21 mouse cellular contexts compared by ENCODE assay signal in genomic region chr2:180442061-180442460, GRCm38 (mm10). TPM values are rescaled to one million over a fixed set of nuclear protein-coding genes. Genes with fewer than 3 reads are reported as not detected.
DNase-seq lines count a peak whose midpoint lies in the region; ATAC-seq and TF ChIP-seq lines count a peak whose summit lies in the region.
"Had no signal": no experiment of that assay in that cellular context is flagged by ENCODE, and none has a peak within 500 bp of the region (broad histone marks: within the 10 kb centered on the region; RNA-seq: fewer than 3 reads in every experiment).

No protein-coding gene starts in this region.

- H3K4me3 ChIP-seq in layer of hippocampus, adult 2 months: no peak overlapping the region
- H3K4me3 ChIP-seq: erythroblast, embryonic 14.5 days; heart, embryonic 12.5 days; limb, embryonic 12.5 days; midbrain, embryonic 12.5 days; myocyte had no signal

- no peak for DNase-seq in layer of hippocampus, adult 2 months (ENCODE audit: low spot score in 2 of 2)
- no peak for DNase-seq in layer of hippocampus, adult 18-20 months (ENCODE audit: low spot score in 2 of 2)
- peak; percentile 86 for DNase-seq in 416B (ENCODE audit: low read depth)
- no peak for DNase-seq in T-cell, adult 2 months (ENCODE audit: low spot score)
- DNase-seq in embryo, embryonic 10 days (ENCODE audit: low spot score): no peak
- DNase-seq in thymus, postnatal 25 days: no peak
- DNase-seq: cerebellum, adult 11-12 months; cerebellum, postnatal 25 days; lung, adult 18-20 months; thymus, adult 2 months had no signal

- H3K27ac ChIP-seq in layer of hippocampus, adult 2 months: peak overlapping the region; percentile 36; the same call in 1 of the 2 replicates
- H3K27ac ChIP-seq: limb, embryonic 12.5 days; midbrain, embryonic 12.5 days had no signal

- peak; percentile 50 for ATAC-seq in common myeloid progenitor, adult 5-6 weeks (replicated peaks; ENCODE audit: low read depth, poor library complexity, severe bottlenecking)
- peak; percentile 47 for ATAC-seq in megakaryocyte progenitor cell, adult 5-6 weeks (replicated peaks; ENCODE audit: poor library complexity)
- ATAC-seq: forebrain, embryonic 16.5 days; hindbrain, embryonic 16.5 days; intestine, postnatal 0 days had no signal

- no peak for TF ChIP-seq CTCF in layer of hippocampus, adult 2 months (conservative IDR thresholded peaks at IDR 0.05)

RNA-seq across cellular contexts. Expression of gene Slco4a1, which starts 14.0 kb away (rescaled TPM):
- 1 to 10 TPM; 1.3 to 1.8 TPM for total RNA-seq in layer of hippocampus, adult 2 months (2021)
- 1 to 10 TPM; 1.3 to 1.8 TPM for total RNA-seq in layer of hippocampus, adult 18-20 months (2021)
- total RNA-seq in common myeloid progenitor, adult 5-6 weeks (2017): 5.9 and 12.5 TPM in 2 replicates
- total RNA-seq in megakaryocyte progenitor cell, adult 5-6 weeks (2015): 25.0 and 26.8 TPM in 2 replicates
- 12.2 and 13.7 TPM in 2 replicates for total RNA-seq in megakaryocyte progenitor cell, adult 5-6 weeks (2017)
- total RNA-seq: heart, postnatal 25 days had no signal

RNA-seq across cellular contexts. Expression of gene Ntsr1, which starts 57.7 kb away (rescaled TPM):
- total RNA-seq in layer of hippocampus, adult 2 months (2021): 1 to 10 TPM; 3.7 TPM
- 1 to 10 TPM; 2.7 to 3.5 TPM for total RNA-seq in layer of hippocampus, adult 18-20 months (2021)
- not detected in 2 replicates for total RNA-seq in common myeloid progenitor, adult 5-6 weeks (2017)
- not detected in 2 replicates for total RNA-seq in megakaryocyte progenitor cell, adult 5-6 weeks (2015)
- total RNA-seq in megakaryocyte progenitor cell, adult 5-6 weeks (2017): not detected in 2 replicates
- total RNA-seq: heart, postnatal 25 days had no signal
